7 mouse cellular contexts compared by ENCODE assay signal in the genomic region with DNA sequence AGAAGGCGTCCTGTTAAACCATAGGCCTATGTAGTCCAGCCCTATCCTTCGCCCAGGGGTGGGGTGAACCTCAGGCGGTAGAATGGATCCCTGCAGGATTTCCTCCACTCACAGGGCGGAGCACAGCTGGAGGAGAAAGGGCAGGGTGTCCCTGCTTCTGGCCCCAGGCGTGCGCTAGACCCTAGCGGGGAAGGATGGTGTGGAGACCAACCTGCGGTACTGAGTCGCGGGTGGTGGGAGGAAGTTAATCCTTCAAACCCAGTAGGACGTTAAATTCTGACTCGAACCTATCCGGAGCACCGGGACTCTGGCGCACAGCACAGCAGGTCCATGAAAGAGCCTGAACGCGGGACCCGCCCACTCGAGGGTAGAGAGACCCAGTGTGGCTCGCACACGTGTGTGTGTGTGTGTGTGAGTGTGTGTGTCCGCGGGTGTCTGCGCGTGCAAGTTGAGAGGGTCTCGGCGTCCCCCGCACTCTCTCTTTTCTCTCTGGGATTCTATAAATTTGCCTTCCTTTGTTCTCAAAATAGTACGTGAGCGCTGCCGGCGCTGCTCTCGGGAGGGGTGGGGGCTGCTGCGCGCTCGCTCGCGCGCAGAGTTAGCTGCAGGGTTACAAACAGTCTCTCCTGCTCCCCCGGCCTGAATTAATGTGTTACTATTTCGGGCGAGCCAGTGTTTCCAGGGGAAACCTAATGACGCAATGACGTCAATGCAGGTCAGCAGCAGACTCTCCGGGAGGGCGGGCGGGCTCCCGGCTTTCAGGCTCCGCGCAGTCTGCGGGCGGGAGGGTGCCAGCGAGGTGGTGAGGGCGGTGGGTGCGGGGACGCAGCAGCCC.
DNase-seq lines count a peak whose midpoint lies in the region; ATAC-seq and TF ChIP-seq lines count a peak whose summit lies in the region.

No protein-coding gene starts in this region.

- no peak overlapping the region; the same call in 1 of the 2 replicates for H3K9ac ChIP-seq in liver, adult 2 months (ENCODE audit: low read depth, low read length)

- H3K36me3 ChIP-seq in liver, adult 2 months (ENCODE audit: control insufficient read depth, insufficient read depth, low read length): no peaks in the 10 kb centered on the region

- H3K4me1 ChIP-seq in liver, adult 2 months (ENCODE audit: control insufficient read depth, insufficient read depth, low read length): no peaks in the 10 kb centered on the region

- peaks cover 9% of the 10 kb centered on the region; the same call in 1 of the 2 replicates for H3K27me3 ChIP-seq in liver, adult 2 months (ENCODE audit: control insufficient read depth, insufficient read depth, low read length)

- peak overlapping the region; percentile 51 for H3K4me3 ChIP-seq in liver, adult 2 months (ENCODE audit: insufficient read depth, low read depth, low read length)

- H3K79me2 ChIP-seq in liver, adult 2 months (ENCODE audit: control insufficient read depth, insufficient read depth, low read length): no peaks in the 10 kb centered on the region

- TF ChIP-seq CTCF in liver, adult 2 months (IDR thresholded peaks at IDR 0.05; ENCODE audit: low read depth, low read length): no peak

- DNase-seq in adrenal gland, postnatal 36 days: peak; percentile 41 to 47
- peak; percentile 77 to 82 for DNase-seq in cerebellum, postnatal 14 days
- DNase-seq in kidney, postnatal 10 days: peak; percentile 55
- DNase-seq in liver, adult 2 months (ENCODE audit: extremely low read depth, low read depth, low spot score): peak; percentile 39
- DNase-seq in retina, postnatal 7 days (ENCODE audit: low read depth, low spot score): peak; percentile 47
- DNase-seq in urinary bladder, postnatal 25 days (ENCODE audit: low spot score): no peak

- ATAC-seq in granulocyte monocyte progenitor cell, adult 5-6 weeks (replicated peaks; ENCODE audit: poor library complexity, severe bottlenecking): 0 out of 2 replicates have a peak, but pooled peaks have one; percentile 21

- TF ChIP-seq POLR2A in liver, adult 2 months (IDR thresholded peaks at IDR 0.05; ENCODE audit: extremely low read depth, insufficient read depth, low read length): no peak

- H3K27ac ChIP-seq in liver, adult 2 months (replicated peaks; ENCODE audit: insufficient read depth, low read depth, low read length): no peak overlapping the region

- 1% methylated on average over 56 of the region's 56 CpGs for WGBS in liver, adult 2 months
